Mouse (Mus musculus): ENCODE measurements at regions not wholly inside any gene's neighbourhood (a gene's known extent, or its start where the extent isn't known, plus 50 kb on each side); places are given as distances from the start of the nearest gene placed in this dataset.

- 83% methylated on average over 9 of the region's 9 CpGs for WGBS
- DNase-seq (ENCODE audit: low spot score) (no peak), ATAC-seq (ENCODE audit: low FRiP score, low read depth) (no peak)
- no peaks in the 10 kb centered on the region for H3K9me3 ChIP-seq (ENCODE audit: control insufficient read depth, low read length)
- H3K9ac ChIP-seq (ENCODE audit: low read depth, low read length, severe bottlenecking), result no peak overlapping the region
- no peak overlapping the region for H3K27ac ChIP-seq (replicated peaks; ENCODE audit: low read depth, low read length)
- no peak overlapping the region for H3K4me2 ChIP-seq (replicated peaks; ENCODE audit: low read depth, low read length, severe bottlenecking)
- no peaks in the 10 kb centered on the region for H3K4me1 ChIP-seq (ENCODE audit: control insufficient read depth, insufficient read depth, low read length)
- no peak overlapping the region for H3K4me3 ChIP-seq (replicated peaks; ENCODE audit: low read length)
- no peaks in the 10 kb centered on the region for H3K36me3 ChIP-seq (ENCODE audit: control insufficient read depth, insufficient read depth, low read length)
- TF ChIP-seq POLR2A (IDR thresholded peaks at IDR 0.05; ENCODE audit: borderline replicate concordance, extremely low read depth, insufficient read depth, insufficient read length), result no peak
- no peaks in the 10 kb centered on the region for H3K27me3 ChIP-seq (ENCODE audit: control insufficient read depth, insufficient read depth, low read length)
These were observed 62.2 kb upstream of the Cadm1 start for GRCm38 (mm10) chr9:47467815-47468214.

GRCm38 (mm10) chr9:47469576-47469975 is 60.4 kb upstream of the Cadm1 start:
- Histone ChIP-seq H3K4me3 (replicated peaks; ENCODE audit: low read length) (no peak overlapping the region), H3K9me3 (ENCODE audit: control insufficient read depth, low read length) (no peaks in the 10 kb centered on the region), H3K4me2 (replicated peaks; ENCODE audit: low read depth, low read length, severe bottlenecking) (no peak overlapping the region), H3K36me3 (ENCODE audit: control insufficient read depth, insufficient read depth, low read length) (no peaks in the 10 kb centered on the region), H3K4me1 (ENCODE audit: control insufficient read depth, insufficient read depth, low read length) (no peaks in the 10 kb centered on the region), H3K9ac (ENCODE audit: low read depth, low read length, severe bottlenecking) (no peak overlapping the region), H3K27me3 (ENCODE audit: control insufficient read depth, insufficient read depth, low read length) (no peaks in the 10 kb centered on the region), H3K27ac (replicated peaks; ENCODE audit: low read depth, low read length) (no peak overlapping the region)
- ATAC-seq (ENCODE audit: low FRiP score, low read depth), result no peak
- no peak for TF ChIP-seq POLR2A (IDR thresholded peaks at IDR 0.05; ENCODE audit: borderline replicate concordance, extremely low read depth, insufficient read depth, insufficient read length)
- no peak for DNase-seq (ENCODE audit: low spot score)
- WGBS, result 93% methylated on average over 1 of the region's 1 CpGs

- H3K4me3 ChIP-seq (replicated peaks; ENCODE audit: low read length), result no peak overlapping the region
- H3K27ac ChIP-seq (replicated peaks; ENCODE audit: low read depth, low read length), result no peak overlapping the region
- H3K9me3 ChIP-seq (ENCODE audit: control insufficient read depth, low read length), result no peaks in the 10 kb centered on the region
- 59% methylated on average over 1 of the region's 1 CpGs for WGBS
- H3K36me3 ChIP-seq (ENCODE audit: control insufficient read depth, insufficient read depth, low read length), result no peaks in the 10 kb centered on the region
- TF ChIP-seq POLR2A (IDR thresholded peaks at IDR 0.05; ENCODE audit: borderline replicate concordance, extremely low read depth, insufficient read depth, insufficient read length), result no peak
- no peak for ATAC-seq (ENCODE audit: low FRiP score, low read depth)
- DNase-seq (ENCODE audit: low spot score), result no peak
- H3K9ac ChIP-seq (ENCODE audit: low read depth, low read length, severe bottlenecking), result no peak overlapping the region
- no peaks in the 10 kb centered on the region for H3K27me3 ChIP-seq (ENCODE audit: control insufficient read depth, insufficient read depth, low read length)
- no peak overlapping the region for H3K4me2 ChIP-seq (replicated peaks; ENCODE audit: low read depth, low read length, severe bottlenecking)
- no peaks in the 10 kb centered on the region for H3K4me1 ChIP-seq (ENCODE audit: control insufficient read depth, insufficient read depth, low read length)
These were observed 59.2 kb upstream of the Cadm1 start for GRCm38 (mm10) chr9:47470741-47471140.

- WGBS, result 67% methylated on average over 10 of the region's 10 CpGs
- no peak overlapping the region for H3K4me2 ChIP-seq (replicated peaks; ENCODE audit: low read depth, low read length, severe bottlenecking)
- H3K9ac ChIP-seq (ENCODE audit: low read depth, low read length, severe bottlenecking), result no peak overlapping the region
- H3K4me1 ChIP-seq (ENCODE audit: control insufficient read depth, insufficient read depth, low read length), result no peaks in the 10 kb centered on the region
- TF ChIP-seq POLR2A (IDR thresholded peaks at IDR 0.05; ENCODE audit: borderline replicate concordance, extremely low read depth, insufficient read depth, insufficient read length), result no peak
- no peak for DNase-seq (ENCODE audit: low spot score)
- H3K36me3 ChIP-seq (ENCODE audit: control insufficient read depth, insufficient read depth, low read length), result no peaks in the 10 kb centered on the region
- H3K27ac ChIP-seq (replicated peaks; ENCODE audit: low read depth, low read length), result no peak overlapping the region
- no peaks in the 10 kb centered on the region for H3K9me3 ChIP-seq (ENCODE audit: control insufficient read depth, low read length)
- no peak for ATAC-seq (ENCODE audit: low FRiP score, low read depth)
- no peak overlapping the region for H3K4me3 ChIP-seq (replicated peaks; ENCODE audit: low read length)
- H3K27me3 ChIP-seq (ENCODE audit: control insufficient read depth, insufficient read depth, low read length), result no peaks in the 10 kb centered on the region
These were observed 58.1 kb upstream of the Cadm1 start for GRCm38 (mm10) chr9:47471767-47472420.

- no peak overlapping the region for H3K27ac ChIP-seq (replicated peaks; ENCODE audit: low read depth, low read length)
- H3K9me3 ChIP-seq (ENCODE audit: control insufficient read depth, low read length), result no peaks in the 10 kb centered on the region
- H3K9ac ChIP-seq (ENCODE audit: low read depth, low read length, severe bottlenecking), result no peak overlapping the region
- no peaks in the 10 kb centered on the region for H3K4me1 ChIP-seq (ENCODE audit: control insufficient read depth, insufficient read depth, low read length)
- WGBS, result 92% methylated on average over 5 of the region's 5 CpGs
- no peak for DNase-seq (ENCODE audit: low spot score)
- H3K4me3 ChIP-seq (replicated peaks; ENCODE audit: low read length), result no peak overlapping the region
- no peaks in the 10 kb centered on the region for H3K36me3 ChIP-seq (ENCODE audit: control insufficient read depth, insufficient read depth, low read length)
- no peak for ATAC-seq (ENCODE audit: low FRiP score, low read depth)
- no peaks in the 10 kb centered on the region for H3K27me3 ChIP-seq (ENCODE audit: control insufficient read depth, insufficient read depth, low read length)
- no peak for TF ChIP-seq POLR2A (IDR thresholded peaks at IDR 0.05; ENCODE audit: borderline replicate concordance, extremely low read depth, insufficient read depth, insufficient read length)
- no peak overlapping the region for H3K4me2 ChIP-seq (replicated peaks; ENCODE audit: low read depth, low read length, severe bottlenecking)
These were observed 56.1 kb upstream of the Cadm1 start for GRCm38 (mm10) chr9:47473776-47474365.
